Mouse (Mus musculus): ENCODE results near the gene Grik5. TPM values are rescaled to one million over a fixed set of nuclear protein-coding genes. Genes with fewer than 3 reads are reported as not detected.

The Grik5 gene
- polyA plus RNA-seq, 1 experiment, result 28.5 TPM

- Histone ChIP-seq H3K4me3 (replicated peaks; ENCODE audit: extremely low read depth, low read depth, low read length) (no peak overlapping the region), H3K4me1 (ENCODE audit: control insufficient read depth, insufficient read depth, low read length) (no peaks in the 10 kb centered on the region)
- DNase-seq, result no peak
- 29% methylated on average over 8 of the region's 9 CpGs for WGBS
- TF ChIP-seq POLR2A (IDR thresholded peaks at IDR 0.05; ENCODE audit: borderline replicate concordance, extremely low read depth, low read depth, low read length) (no peak), CTCF (IDR thresholded peaks at IDR 0.05; ENCODE audit: insufficient read depth, low read length) (no peak)
Measured at GRCm38 (mm10) chr7:25004806-25005205, 67.3 kb downstream of the Grik5 start.

GRCm38 (mm10) chr7:25003820-25004388 is 68.2 kb downstream of the Grik5 start:
- no peak for DNase-seq
- Histone ChIP-seq H3K4me3 (replicated peaks; ENCODE audit: extremely low read depth, low read depth, low read length) (no peak overlapping the region), H3K4me1 (ENCODE audit: control insufficient read depth, insufficient read depth, low read length) (no peaks in the 10 kb centered on the region)
- TF ChIP-seq POLR2A (IDR thresholded peaks at IDR 0.05; ENCODE audit: borderline replicate concordance, extremely low read depth, low read depth, low read length) (no peak), CTCF (IDR thresholded peaks at IDR 0.05; ENCODE audit: insufficient read depth, low read length) (no peak)
- WGBS, result 83% methylated on average over 8 of the region's 8 CpGs

GRCm38 (mm10) chr7:25003291-25003690 is 68.9 kb downstream of the Grik5 start:
- no peak for DNase-seq
- 52% methylated on average over 11 of the region's 11 CpGs for WGBS
- TF ChIP-seq CTCF (IDR thresholded peaks at IDR 0.05; ENCODE audit: insufficient read depth, low read length) (no peak), POLR2A (IDR thresholded peaks at IDR 0.05; ENCODE audit: borderline replicate concordance, extremely low read depth, low read depth, low read length) (no peak)
- Histone ChIP-seq H3K4me3 (replicated peaks; ENCODE audit: extremely low read depth, low read depth, low read length) (no peak overlapping the region), H3K4me1 (ENCODE audit: control insufficient read depth, insufficient read depth, low read length) (no peaks in the 10 kb centered on the region)

GRCm38 (mm10) chr7:25000711-25001110 is 71.4 kb downstream of the Grik5 start:
- DNase-seq, result no peak
- Histone ChIP-seq H3K4me3 (replicated peaks; ENCODE audit: extremely low read depth, low read depth, low read length) (no peak overlapping the region), H3K4me1 (ENCODE audit: control insufficient read depth, insufficient read depth, low read length) (no peaks in the 10 kb centered on the region)
- TF ChIP-seq POLR2A (IDR thresholded peaks at IDR 0.05; ENCODE audit: borderline replicate concordance, extremely low read depth, low read depth, low read length) (no peak), CTCF (IDR thresholded peaks at IDR 0.05; ENCODE audit: insufficient read depth, low read length) (no peak)
- 53% methylated on average over 12 of the region's 12 CpGs for WGBS

GRCm38 (mm10) chr7:25000211-25000610 is 71.9 kb downstream of the Grik5 start:
- Histone ChIP-seq H3K4me3 (replicated peaks; ENCODE audit: extremely low read depth, low read depth, low read length) (no peak overlapping the region), H3K4me1 (ENCODE audit: control insufficient read depth, insufficient read depth, low read length) (no peaks in the 10 kb centered on the region)
- TF ChIP-seq CTCF (IDR thresholded peaks at IDR 0.05; ENCODE audit: insufficient read depth, low read length) (no peak), POLR2A (IDR thresholded peaks at IDR 0.05; ENCODE audit: borderline replicate concordance, extremely low read depth, low read depth, low read length) (no peak)
- WGBS, result 42% methylated on average over 7 of the region's 7 CpGs
- DNase-seq, result no peak

- no peaks in the 10 kb centered on the region for H3K4me1 ChIP-seq (ENCODE audit: control insufficient read depth, insufficient read depth, low read length)
- TF ChIP-seq CTCF (IDR thresholded peaks at IDR 0.05; ENCODE audit: insufficient read depth, low read length) (no peak), POLR2A (IDR thresholded peaks at IDR 0.05; ENCODE audit: borderline replicate concordance, extremely low read depth, low read depth, low read length) (no peak)
- no peak overlapping the region for H3K4me3 ChIP-seq (replicated peaks; ENCODE audit: extremely low read depth, low read depth, low read length)
- no peak for DNase-seq
- 73% methylated on average over 6 of the region's 6 CpGs for WGBS
Measured at GRCm38 (mm10) chr7:24993081-24993480, 79.1 kb downstream of the Grik5 start.

- TF ChIP-seq CTCF (IDR thresholded peaks at IDR 0.05; ENCODE audit: insufficient read depth, low read length), result no peak
- TF ChIP-seq POLR2A (IDR thresholded peaks at IDR 0.05; ENCODE audit: borderline replicate concordance, extremely low read depth, low read depth, low read length), result no peak
- Histone ChIP-seq H3K4me1 (ENCODE audit: control insufficient read depth, insufficient read depth, low read length) (no peaks in the 10 kb centered on the region), H3K4me3 (replicated peaks; ENCODE audit: extremely low read depth, low read depth, low read length) (no peak overlapping the region)
- 79% methylated on average over 8 of the region's 8 CpGs for WGBS
- DNase-seq, result no peak
Measured at GRCm38 (mm10) chr7:24990478-24990877, 81.7 kb downstream of the Grik5 start.

- no peak for DNase-seq
- TF ChIP-seq CTCF (IDR thresholded peaks at IDR 0.05; ENCODE audit: insufficient read depth, low read length), result no peak
- TF ChIP-seq POLR2A (IDR thresholded peaks at IDR 0.05; ENCODE audit: borderline replicate concordance, extremely low read depth, low read depth, low read length), result no peak
- WGBS, result 70% methylated on average over 14 of the region's 14 CpGs
- H3K4me1 ChIP-seq (ENCODE audit: control insufficient read depth, insufficient read depth, low read length), result no peaks in the 10 kb centered on the region
- H3K4me3 ChIP-seq (replicated peaks; ENCODE audit: extremely low read depth, low read depth, low read length), result no peak overlapping the region
Measured at GRCm38 (mm10) chr7:24987941-24988340, 84.2 kb downstream of the Grik5 start.

- Histone ChIP-seq H3K4me3 (replicated peaks; ENCODE audit: extremely low read depth, low read depth, low read length) (no peak overlapping the region), H3K4me1 (ENCODE audit: control insufficient read depth, insufficient read depth, low read length) (no peaks in the 10 kb centered on the region)
- 69% methylated on average over 5 of the region's 5 CpGs for WGBS
- no peak for DNase-seq
- TF ChIP-seq CTCF (IDR thresholded peaks at IDR 0.05; ENCODE audit: insufficient read depth, low read length) (no peak), POLR2A (IDR thresholded peaks at IDR 0.05; ENCODE audit: borderline replicate concordance, extremely low read depth, low read depth, low read length) (no peak)
Measured at GRCm38 (mm10) chr7:24985799-24986198, 86.3 kb downstream of the Grik5 start.

- no peak for TF ChIP-seq POLR2A (IDR thresholded peaks at IDR 0.05; ENCODE audit: borderline replicate concordance, extremely low read depth, low read depth, low read length)
- no peak for TF ChIP-seq CTCF (IDR thresholded peaks at IDR 0.05; ENCODE audit: insufficient read depth, low read length)
- DNase-seq, result no peak
- 86% methylated on average over 2 of the region's 2 CpGs for WGBS
- H3K4me3 ChIP-seq (replicated peaks; ENCODE audit: extremely low read depth, low read depth, low read length), result no peak overlapping the region
- no peaks in the 10 kb centered on the region for H3K4me1 ChIP-seq (ENCODE audit: control insufficient read depth, insufficient read depth, low read length)
Measured at GRCm38 (mm10) chr7:24984307-24984706, 87.8 kb downstream of the Grik5 start.

Measured in lung, adult 2 months (tissue).